9 mouse cellular contexts compared by ENCODE assay signal in genomic region chr12:83100413-83100812, GRCm38 (mm10).
A peak's percentile ranks its signal among the peaks of the same experiment; 100 is the strongest.
DNase-seq lines count a peak whose midpoint lies in the region; ATAC-seq lines count a peak whose summit lies in the region.
"Had no signal": no experiment of that assay in that cellular context is flagged by ENCODE, and none has a peak within 500 bp of the region (broad histone marks: within the 10 kb centered on the region; RNA-seq: fewer than 3 reads in every experiment).

No protein-coding gene starts in this region.

- H3K9ac ChIP-seq in neural tube, embryonic 15.5 days (replicated peaks) = no peak overlapping the region
- H3K9ac ChIP-seq: embryonic facial prominence, embryonic 12.5 days had no signal

- no peaks in the 10 kb centered on the region for H3K27me3 ChIP-seq in heart, embryonic 10.5 days (ENCODE audit: insufficient read depth, poor library complexity, severe bottlenecking)
- no peaks in the 10 kb centered on the region for H3K27me3 ChIP-seq in neural tube, embryonic 15.5 days (replicated peaks)
- no peaks in the 10 kb centered on the region for H3K27me3 ChIP-seq in hindbrain, embryonic 10.5 days (ENCODE audit: insufficient read depth, poor library complexity, severe bottlenecking)
- H3K27me3 ChIP-seq: embryonic facial prominence, embryonic 12.5 days had no signal

- peak; percentile 16 for DNase-seq in ovary, postnatal 36 days (ENCODE audit: low spot score)
- no peak for DNase-seq in ovary, adult 18-20 months (ENCODE audit: low spot score)
- DNase-seq in heart, embryonic 10.5 days (ENCODE audit: low spot score) = no peak
- DNase-seq in kidney, postnatal 36 days = peak; percentile 77 to 81
- no peak for DNase-seq in layer of hippocampus, postnatal 10 days (ENCODE audit: low spot score in 2 of 2)
- DNase-seq in hindbrain, embryonic 10.5 days (ENCODE audit: low spot score) = no peak

- H3K27ac ChIP-seq in heart, embryonic 10.5 days = peak overlapping the region; percentile 77
- H3K27ac ChIP-seq in neural tube, embryonic 15.5 days (replicated peaks) = no peak overlapping the region
- H3K27ac ChIP-seq in hindbrain, embryonic 10.5 days = no peak overlapping the region
- H3K27ac ChIP-seq: embryonic facial prominence, embryonic 12.5 days had no signal

- no peaks in the 10 kb centered on the region for H3K36me3 ChIP-seq in heart, embryonic 10.5 days
- H3K36me3 ChIP-seq in neural tube, embryonic 15.5 days = no peaks in the 10 kb centered on the region
- H3K36me3 ChIP-seq in hindbrain, embryonic 10.5 days = no peaks in the 10 kb centered on the region
- H3K36me3 ChIP-seq: embryonic facial prominence, embryonic 12.5 days had no signal

- H3K9me3 ChIP-seq in heart, embryonic 10.5 days = no peaks in the 10 kb centered on the region
- H3K9me3 ChIP-seq in neural tube, embryonic 15.5 days (replicated peaks) = no peaks in the 10 kb centered on the region
- H3K9me3 ChIP-seq in hindbrain, embryonic 10.5 days = no peaks in the 10 kb centered on the region
- H3K9me3 ChIP-seq: embryonic facial prominence, embryonic 12.5 days had no signal

- ATAC-seq in neural tube, embryonic 15.5 days (ENCODE audit: low FRiP score) = no peak
- no peak for ATAC-seq in cerebellum, adult (ENCODE audit: insufficient number of reproducible peaks, low FRiP score, low TSS enrichment)

- no peak overlapping the region for H3K4me3 ChIP-seq in heart, embryonic 10.5 days
- no peak overlapping the region for H3K4me3 ChIP-seq in neural tube, embryonic 15.5 days (replicated peaks)
- H3K4me3 ChIP-seq in hindbrain, embryonic 10.5 days = no peak overlapping the region
- H3K4me3 ChIP-seq: embryonic facial prominence, embryonic 12.5 days had no signal

- H3K4me2 ChIP-seq in neural tube, embryonic 15.5 days = no peak overlapping the region
- H3K4me2 ChIP-seq: embryonic facial prominence, embryonic 12.5 days had no signal

- H3K4me1 ChIP-seq in heart, embryonic 10.5 days = peaks cover 34% of the 10 kb centered on the region
- 0 out of 2 replicates have a peak, but pooled peaks cover 6% of the 10 kb centered on the region for H3K4me1 ChIP-seq in neural tube, embryonic 15.5 days
- H3K4me1 ChIP-seq in hindbrain, embryonic 10.5 days (replicated peaks) = peaks cover 21% of the 10 kb centered on the region
- H3K4me1 ChIP-seq: embryonic facial prominence, embryonic 12.5 days had no signal

- WGBS in heart, embryonic 10.5 days = 50% methylated on average over 9 of the region's 9 CpGs
- WGBS in neural tube, embryonic 15.5 days = 80% methylated on average over 9 of the region's 9 CpGs
- WGBS in hindbrain, embryonic 10.5 days = 60% methylated on average over 9 of the region's 9 CpGs

Comparison
In these comparisons a context has a peak if more than half of its experiments do, and no peak if none do; other contexts are left out.
1. DNase-seq: peak in ovary, postnatal 36 days (single experiment) and kidney, postnatal 36 days (2 of 2); none in ovary, adult 18-20 months (single experiment), heart, embryonic 10.5 days (single experiment), layer of hippocampus, postnatal 10 days (0 of 2) and hindbrain, embryonic 10.5 days (single experiment).